Mouse (Mus musculus): ENCODE results near the gene Olfr545.
"Not testable (repeated sequence)": the region's sequence is repeated elsewhere in the genome, so short reads cannot be mapped to it uniquely, and the experiment has no call there.

Gene Olfr545

GRCm38 (mm10) chr7:102499473-102499872, at the start of gene Olfr545:
Olfr545 (minus strand) TSS chr7:102499573.
- DNase-seq (ENCODE audit: low spot score in 2 of 2), result no peak

- DNase-seq (ENCODE audit: low spot score in 2 of 2), result no peak
Measured at GRCm38 (mm10) chr7:102541251-102541650, 41.9 kb upstream of the Olfr545 start.

GRCm38 (mm10) chr7:102540596-102540995, 41.2 kb upstream of the Olfr545 start, which contains the start of gene Olfr548-ps1:
Olfr548-ps1 (plus strand) TSS chr7:102540896.
- DNase-seq (ENCODE audit: low spot score in 2 of 2), result no peak

GRCm38 (mm10) chr7:102534449-102534848, 35.1 kb upstream of the Olfr545 start, which contains the start of gene Olfr547:
Olfr547 (plus strand) TSS chr7:102534749.
- no peak for DNase-seq (ENCODE audit: low spot score in 2 of 2)

GRCm38 (mm10) chr7:102529052-102529451, 29.7 kb upstream of the Olfr545 start:
- DNase-seq (ENCODE audit: low spot score in 2 of 2), result no peak

- no peak for DNase-seq (ENCODE audit: low spot score in 2 of 2)
Measured at GRCm38 (mm10) chr7:102517051-102517335, 17.6 kb upstream of the Olfr545 start.

- DNase-seq (ENCODE audit: low spot score in 2 of 2), result no peak
Measured at GRCm38 (mm10) chr7:102516261-102517050, 17.1 kb upstream of the Olfr545 start.

GRCm38 (mm10) chr7:102514144-102514543, 14.8 kb upstream of the Olfr545 start:
- DNase-seq (ENCODE audit: low spot score in 2 of 2), result no peak

GRCm38 (mm10) chr7:102512814-102513435, 13.6 kb upstream of the Olfr545 start:
- peak; percentile 80 to 96 for DNase-seq (ENCODE audit: low spot score in 2 of 2)

- no peak for DNase-seq (ENCODE audit: low spot score in 2 of 2)
Measured at GRCm38 (mm10) chr7:102511927-102512326, 12.6 kb upstream of the Olfr545 start.

GRCm38 (mm10) chr7:102509726-102510125, 10.4 kb upstream of the Olfr545 start:
- DNase-seq (ENCODE audit: low spot score in 2 of 2), result no peak

GRCm38 (mm10) chr7:102508666-102509065, 9.3 kb upstream of the Olfr545 start:
- DNase-seq (ENCODE audit: low spot score in 2 of 2), result no peak

- DNase-seq (ENCODE audit: low spot score in 2 of 2), result no peak
Measured at GRCm38 (mm10) chr7:102508066-102508465, 8.7 kb upstream of the Olfr545 start.

- DNase-seq (ENCODE audit: low spot score in 2 of 2), result peak; percentile 62 to 83
Measured at GRCm38 (mm10) chr7:102506848-102507247, 7.5 kb upstream of the Olfr545 start.

GRCm38 (mm10) chr7:102501986-102502385, 2.6 kb upstream of the Olfr545 start:
- no peak for DNase-seq (ENCODE audit: low spot score in 2 of 2)

- DNase-seq (ENCODE audit: low spot score in 2 of 2), result not testable (repeated sequence)
Measured at GRCm38 (mm10) chr7:102494416-102494815, 5.0 kb downstream of the Olfr545 start.

- no peak for DNase-seq (ENCODE audit: low spot score in 2 of 2)
Measured at GRCm38 (mm10) chr7:102488161-102488560, 11.2 kb downstream of the Olfr545 start, which contains the start of gene Olfr544. Olfr544 (minus strand) TSS chr7:102488313.

GRCm38 (mm10) chr7:102486105-102486504, 13.3 kb downstream of the Olfr545 start:
- no peak for DNase-seq (ENCODE audit: low spot score in 2 of 2)

GRCm38 (mm10) chr7:102484766-102485165, 14.6 kb downstream of the Olfr545 start:
- not testable (repeated sequence) for DNase-seq (ENCODE audit: low spot score in 2 of 2)

GRCm38 (mm10) chr7:102483665-102484064, 15.7 kb downstream of the Olfr545 start:
- no peak for DNase-seq (ENCODE audit: low spot score in 2 of 2)

- no peak for DNase-seq (ENCODE audit: low spot score in 2 of 2)
Measured at GRCm38 (mm10) chr7:102481579-102481978, 17.8 kb downstream of the Olfr545 start, which contains the start of gene Olfr543. Olfr543 (minus strand) TSS chr7:102481679.

GRCm38 (mm10) chr7:102480821-102481220, 18.6 kb downstream of the Olfr545 start:
- DNase-seq (ENCODE audit: low spot score in 2 of 2), result no peak

Data from spleen, postnatal 4 days (tissue).